Mouse (Mus musculus): ENCODE results near the gene Hacd2.

GRCm38 (mm10) chr16:35061017-35061416 is 38.8 kb downstream of the Hacd2 start:
- TF ChIP-seq POLR2A (IDR thresholded peaks at IDR 0.05; ENCODE audit: borderline replicate concordance, control insufficient read depth, low read depth, low read length) (no peak), CTCF (IDR thresholded peaks at IDR 0.05; ENCODE audit: control insufficient read depth, insufficient read depth, low read length) (no peak)
